Mouse (Mus musculus) erythroblast, embryonic 14.5 days (primary cell): ENCODE data around the gene Prcd. TPM values are rescaled to one million over a fixed set of nuclear protein-coding genes. Genes with fewer than 3 reads are reported as not detected.
"Not testable (repeated sequence)": the region's sequence is repeated elsewhere in the genome, so short reads cannot be mapped to it uniquely, and the experiment has no call there.

Experiments used
- H3K27me3 ChIP-seq: 2 replicates; pipeline ENCODE4 v1.6.1; 2012; ENCODE audit warnings: inconsistent platforms; ENCODE audit not compliant: control insufficient read depth
- H3K36me3 ChIP-seq: 2 replicates; pipeline ENCODE4 v1.6.1; 2012; ENCODE audit warnings: mild to moderate bottlenecking, inconsistent platforms; ENCODE audit not compliant: control insufficient read depth
- H3K4me1 ChIP-seq: 2 replicates; pipeline ENCODE4 v1.6.1; 2012; ENCODE audit warnings: inconsistent platforms; ENCODE audit not compliant: control insufficient read depth
- H3K4me3 ChIP-seq: replicated peaks from 2 replicates; pipeline ENCODE3; 2012; ENCODE audit warnings: moderate library complexity, mild to moderate bottlenecking, inconsistent platforms
- H3K9me3 ChIP-seq: 2 replicates; pipeline ENCODE4 v1.6.1; 2012; ENCODE audit warnings: low read length, inconsistent platforms, mixed read lengths; ENCODE audit not compliant: control insufficient read depth
- GATA1 ChIP-seq: IDR thresholded peaks from 2 replicates; pipeline ENCODE4 v1.6.1; 2012; ENCODE audit warnings: low read length, inconsistent platforms, mixed read lengths
- TAL1 ChIP-seq: IDR thresholded peaks from 3 replicates; pipeline ENCODE4 v1.6.1; 2012; ENCODE audit warnings: low read length, inconsistent platforms, mixed read lengths
- polyA plus RNA-seq: library from polyadenylated mRNA; stranded (reverse); fragments of >175 nt; gene quantifications from 2 replicates; pipeline ENCODE4 v1.2.3, GENCODE M21; 2012

Prcd gene
- polyA plus RNA-seq, 1 experiment: not detected

DNA sequence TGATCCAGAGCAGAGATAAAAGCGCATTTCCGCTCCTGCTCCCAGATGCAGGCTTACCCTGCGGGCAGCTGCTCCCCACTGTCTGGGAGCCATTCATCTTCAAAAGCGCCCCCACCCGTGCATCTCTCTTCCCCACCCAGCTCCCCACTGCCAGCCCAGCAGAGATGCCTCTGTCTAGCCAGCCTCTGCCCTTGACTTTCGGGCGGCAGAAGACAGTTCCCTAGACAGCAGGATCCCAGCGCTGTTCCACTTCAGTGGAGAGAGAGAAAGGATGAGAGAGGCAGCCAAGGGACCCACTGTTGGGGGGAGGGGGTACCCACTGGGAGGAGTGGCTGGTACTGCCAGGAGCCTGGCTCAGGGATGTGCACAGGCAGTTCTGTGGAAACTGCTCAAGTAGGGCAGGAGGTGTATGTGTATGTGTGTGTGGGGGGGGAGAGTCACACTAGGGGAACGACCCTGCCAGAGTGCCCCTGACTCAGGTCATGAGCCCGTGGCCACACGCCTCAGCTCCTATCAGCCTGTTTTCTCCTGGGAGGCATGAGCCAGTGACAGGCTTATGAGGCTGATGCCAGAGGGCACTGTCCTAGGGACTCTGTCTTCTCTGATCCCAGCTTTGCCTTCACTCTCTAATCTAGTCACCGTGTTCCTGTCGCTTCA, 8.1 kb downstream of the Prcd start:
- Histone ChIP-seq H3K27me3 (peaks cover 50% of the 10 kb centered on the region), H3K4me3 (no peak overlapping the region), H3K36me3 (no peaks in the 10 kb centered on the region), H3K9me3 (no peaks in the 10 kb centered on the region), H3K4me1 (peaks cover 23% of the 10 kb centered on the region)
- TF ChIP-seq GATA1 (no peak), TAL1 (no peak)

DNA sequence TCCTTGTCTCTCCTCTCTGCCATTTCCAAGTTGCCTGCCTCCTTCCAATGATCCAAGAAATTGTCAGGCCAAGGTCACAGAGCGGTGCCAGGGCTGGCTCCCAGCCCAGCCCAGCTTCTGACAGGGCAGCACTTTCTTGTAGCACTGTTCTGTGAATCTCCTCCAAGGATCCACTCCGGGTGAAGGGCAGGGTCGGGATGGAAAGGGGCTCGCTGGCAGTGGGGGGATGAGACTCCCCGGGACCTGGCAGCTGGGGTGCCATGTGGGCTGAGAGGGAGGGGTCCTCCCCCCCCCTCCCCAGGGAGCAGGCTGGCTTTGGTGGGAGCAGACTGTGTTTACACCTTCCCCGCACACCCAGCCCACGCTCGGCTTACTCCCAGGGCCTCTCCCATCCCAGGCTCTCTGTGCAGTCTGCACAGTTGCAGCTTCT, 8.6 kb downstream of the Prcd start:
- Histone ChIP-seq H3K27me3 (peaks cover 53% of the 10 kb centered on the region), H3K9me3 (no peaks in the 10 kb centered on the region), H3K36me3 (no peaks in the 10 kb centered on the region), H3K4me3 (no peak overlapping the region), H3K4me1 (peaks cover 20% of the 10 kb centered on the region)
- TF ChIP-seq TAL1 (no peak), GATA1 (no peak)

- Histone ChIP-seq H3K27me3 (peaks cover 77% of the 10 kb centered on the region), H3K36me3 (no peaks in the 10 kb centered on the region), H3K9me3 (no peaks in the 10 kb centered on the region), H3K4me1 (peaks cover 3% of the 10 kb centered on the region), H3K4me3 (no peak overlapping the region)
- TF ChIP-seq TAL1: no peak
- no peak for TF ChIP-seq GATA1
Observed at GRCm38 (mm10) chr11:116665289-116665688, 12.0 kb downstream of the Prcd start.

DNA sequence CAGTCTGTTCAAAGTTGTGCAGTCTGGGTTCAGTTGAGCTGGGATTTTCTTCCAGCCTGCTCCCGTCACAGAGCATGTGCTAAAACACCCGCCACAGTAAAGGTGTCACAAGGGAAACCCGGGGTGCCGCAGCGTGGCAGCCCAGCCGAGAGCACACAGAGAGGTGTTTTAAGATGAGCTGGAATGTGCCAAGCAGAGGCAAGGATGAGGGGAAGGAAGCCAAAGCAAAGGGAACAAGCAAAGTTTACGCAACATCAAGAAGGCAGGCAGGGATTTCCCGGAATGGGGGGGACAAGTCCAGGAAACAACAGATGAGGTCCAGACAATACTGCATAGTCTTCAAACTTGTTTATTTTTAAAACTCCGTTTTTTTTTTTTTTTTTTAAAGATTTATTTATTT, 13.2 kb downstream of the Prcd start:
- Histone ChIP-seq H3K4me1 (peaks cover 8% of the 10 kb centered on the region), H3K27me3 (peaks cover 67% of the 10 kb centered on the region), H3K4me3 (no peak overlapping the region), H3K36me3 (no peaks in the 10 kb centered on the region), H3K9me3 (no peaks in the 10 kb centered on the region)
- no peak for TF ChIP-seq GATA1
- TF ChIP-seq TAL1: no peak

DNA sequence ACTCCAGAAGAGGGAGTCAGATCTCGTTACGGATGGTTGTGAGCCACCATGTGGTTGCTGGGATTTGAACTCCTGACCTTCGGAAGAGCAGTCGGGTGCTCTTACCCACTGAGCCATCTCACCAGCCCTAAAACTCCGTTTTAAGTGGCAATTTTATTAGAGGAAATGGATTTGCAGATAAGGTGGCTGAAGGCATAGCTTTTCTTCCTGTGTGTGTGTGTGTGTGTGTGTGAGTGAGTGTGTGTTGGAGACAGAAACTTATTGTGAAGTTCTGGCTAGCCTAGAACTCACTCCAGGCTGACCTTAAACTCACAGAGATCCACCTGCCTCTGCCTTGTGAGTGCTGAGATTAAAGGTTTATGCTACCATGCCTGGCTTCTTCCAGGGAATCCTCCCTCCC, 13.7 kb downstream of the Prcd start:
- peaks cover 62% of the 10 kb centered on the region for H3K27me3 ChIP-seq
- H3K4me3 ChIP-seq, H3K9me3 ChIP-seq, H3K36me3 ChIP-seq: not testable (repeated sequence)
- peaks cover 12% of the 10 kb centered on the region for H3K4me1 ChIP-seq

DNA sequence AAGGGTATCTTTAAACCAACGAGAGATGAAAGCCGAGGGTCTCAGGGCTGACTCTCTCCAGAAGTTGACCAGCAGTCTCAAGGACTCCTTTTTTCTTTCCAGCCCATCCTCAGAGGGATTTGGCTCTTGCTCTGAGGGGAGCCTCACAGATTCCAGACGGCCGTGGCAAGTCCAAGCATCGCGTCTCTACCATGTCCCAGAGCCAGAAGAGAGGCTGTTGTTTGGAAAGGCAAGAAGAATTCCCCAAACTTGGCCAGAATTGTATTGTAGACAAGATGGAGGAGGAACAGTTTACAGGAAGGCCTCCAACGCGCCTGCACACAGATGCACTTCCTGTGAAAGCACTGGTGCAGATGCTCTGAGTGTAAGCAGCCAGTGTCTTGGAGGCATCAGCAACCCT, 14.6 kb downstream of the Prcd start:
- H3K36me3 ChIP-seq: peaks cover 4% of the 10 kb centered on the region
- TF ChIP-seq TAL1 (no peak), GATA1 (no peak)
- H3K4me3 ChIP-seq: no peak overlapping the region
- no peaks in the 10 kb centered on the region for H3K9me3 ChIP-seq
- H3K4me1 ChIP-seq: peaks cover 21% of the 10 kb centered on the region
- H3K27me3 ChIP-seq: peaks cover 53% of the 10 kb centered on the region

- Histone ChIP-seq H3K4me3 (no peak overlapping the region), H3K36me3 (peaks cover 9% of the 10 kb centered on the region), H3K9me3 (no peaks in the 10 kb centered on the region), H3K4me1 (peaks cover 25% of the 10 kb centered on the region), H3K27me3 (peaks cover 48% of the 10 kb centered on the region)
- TF ChIP-seq GATA1 (no peak), TAL1 (no peak)
Observed at GRCm38 (mm10) chr11:116668381-116668825, 15.1 kb downstream of the Prcd start.

- Histone ChIP-seq H3K4me1 (peaks cover 30% of the 10 kb centered on the region), H3K9me3 (no peaks in the 10 kb centered on the region), H3K36me3 (peaks cover 14% of the 10 kb centered on the region), H3K27me3 (peaks cover 44% of the 10 kb centered on the region), H3K4me3 (no peak overlapping the region)
- no peak for TF ChIP-seq TAL1
- no peak for TF ChIP-seq GATA1
Observed at GRCm38 (mm10) chr11:116668839-116669238, 15.5 kb downstream of the Prcd start.

DNA sequence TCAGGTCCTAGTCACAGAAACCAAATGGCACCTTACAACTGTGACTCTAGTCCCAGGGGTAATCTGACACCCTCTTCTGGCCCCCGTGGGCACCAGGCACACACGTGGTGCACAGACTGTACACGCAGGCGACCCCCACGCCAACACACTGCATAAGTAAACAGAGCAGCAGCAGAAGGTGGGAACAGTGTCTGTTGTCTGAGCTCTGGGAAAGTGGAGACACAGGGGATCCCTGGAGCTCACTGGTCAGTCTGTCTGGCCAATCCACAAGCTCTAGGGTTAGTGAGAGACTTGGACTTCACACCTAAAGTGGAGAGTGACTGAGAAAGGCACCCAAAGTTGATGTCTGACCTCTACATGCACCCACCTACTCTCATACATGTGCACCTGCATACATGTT, 16.0 kb downstream of the Prcd start:
- H3K4me1 ChIP-seq: peaks cover 35% of the 10 kb centered on the region
- peaks cover 18% of the 10 kb centered on the region for H3K36me3 ChIP-seq
- H3K4me3 ChIP-seq: no peak overlapping the region
- peaks cover 39% of the 10 kb centered on the region for H3K27me3 ChIP-seq
- no peaks in the 10 kb centered on the region for H3K9me3 ChIP-seq
- TF ChIP-seq GATA1 (no peak), TAL1 (no peak)
